Comparison of ENCODE assay signal across 9 mouse cellular contexts in the genomic region with DNA sequence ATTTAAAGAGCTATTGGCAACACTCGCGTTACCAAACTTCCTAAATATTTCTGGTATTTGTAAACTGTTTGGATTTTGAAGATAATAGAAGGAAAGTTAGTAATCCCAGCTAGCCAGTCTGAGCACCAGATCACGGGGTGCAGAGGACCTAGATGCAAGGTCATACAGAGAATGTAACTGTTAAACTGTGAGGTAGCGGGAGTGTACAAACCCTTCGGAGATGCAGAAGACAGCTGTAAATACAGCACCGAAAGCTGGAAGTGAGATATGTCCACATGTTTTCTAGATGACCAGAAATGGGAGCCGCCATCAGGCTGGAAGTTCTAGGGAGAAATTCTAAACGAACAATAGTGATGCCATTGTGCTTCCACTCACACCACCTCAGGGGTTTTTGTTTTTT.
"Had no signal": no experiment of that assay in that cellular context is flagged by ENCODE, and none has a peak within 500 bp of the region (broad histone marks: within the 10 kb centered on the region; RNA-seq: fewer than 3 reads in every experiment).

No protein-coding gene starts in this region.

- H3K9me3 ChIP-seq: hindbrain, embryonic 15.5 days; limb, embryonic 15.5 days; midbrain, embryonic 12.5 days had no signal

- H3K27me3 ChIP-seq: hindbrain, embryonic 15.5 days; midbrain, embryonic 12.5 days had no signal

- DNase-seq: right cerebral cortex, adult 18-20 months; right cerebral cortex, postnatal 25 days; thymus, adult 18-20 months; thymus, postnatal 14 days had no signal

- H3K36me3 ChIP-seq: hindbrain, embryonic 15.5 days; limb, embryonic 15.5 days; midbrain, embryonic 12.5 days had no signal

- H3K4me3 ChIP-seq: hindbrain, embryonic 15.5 days; limb, embryonic 15.5 days; midbrain, embryonic 12.5 days had no signal

- H3K9ac ChIP-seq: hindbrain, embryonic 15.5 days; limb, embryonic 15.5 days; liver, embryonic 14.5 days; midbrain, embryonic 12.5 days had no signal

- ATAC-seq: midbrain, embryonic 16.5 days had no signal

- H3K4me2 ChIP-seq: hindbrain, embryonic 15.5 days; limb, embryonic 15.5 days; midbrain, embryonic 12.5 days had no signal

- H3K27ac ChIP-seq: limb, embryonic 15.5 days; liver, embryonic 14.5 days; midbrain, embryonic 12.5 days had no signal
